Mouse (Mus musculus) splenic B cell, adult 2 months (primary cell): ENCODE data around the gene Fbrsl1.
"Not testable (repeated sequence)": the region's sequence is repeated elsewhere in the genome, so short reads cannot be mapped to it uniquely, and the experiment has no call there.

Experiments used
- DNase-seq: peaks from one replicate; pipeline ENCODE4 v3.0.0-alpha.2; 2011; ENCODE audit warnings: low read depth, low spot score
- H3K27me3 ChIP-seq: 2 replicates; pipeline ENCODE4 v1.6.1; 2012; ENCODE audit warnings: mild to moderate bottlenecking, low read length, moderate library complexity, mixed read lengths; ENCODE audit not compliant: control insufficient read depth, poor library complexity, insufficient read depth, severe bottlenecking
- H3K36me3 ChIP-seq: 2 replicates; pipeline ENCODE4 v1.6.1; 2012; ENCODE audit warnings: mild to moderate bottlenecking, low read length, moderate library complexity, mixed read lengths; ENCODE audit not compliant: control insufficient read depth, poor library complexity, insufficient read depth, severe bottlenecking

Gene Fbrsl1

DNA sequence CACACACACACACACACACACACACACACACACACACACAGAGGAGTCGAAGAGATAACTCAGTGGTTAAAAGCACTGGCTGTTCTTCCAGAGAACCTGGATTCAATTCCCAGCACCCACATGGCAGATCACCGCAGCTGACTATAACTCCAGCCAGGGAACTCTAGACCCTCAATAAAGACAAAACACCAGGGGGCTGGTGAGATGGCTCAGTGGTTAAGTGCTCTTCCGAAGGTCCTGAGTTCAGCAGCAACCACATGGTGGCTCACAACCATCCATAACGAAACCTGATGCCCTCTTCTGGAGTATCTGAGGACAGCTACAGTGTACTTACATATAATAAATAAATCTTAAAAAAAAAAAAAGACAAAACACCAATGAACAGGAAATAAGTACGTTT lies 12.1 kb downstream of the Fbrsl1 start:
- H3K27me3 ChIP-seq, H3K36me3 ChIP-seq, DNase-seq: not testable (repeated sequence)

DNA sequence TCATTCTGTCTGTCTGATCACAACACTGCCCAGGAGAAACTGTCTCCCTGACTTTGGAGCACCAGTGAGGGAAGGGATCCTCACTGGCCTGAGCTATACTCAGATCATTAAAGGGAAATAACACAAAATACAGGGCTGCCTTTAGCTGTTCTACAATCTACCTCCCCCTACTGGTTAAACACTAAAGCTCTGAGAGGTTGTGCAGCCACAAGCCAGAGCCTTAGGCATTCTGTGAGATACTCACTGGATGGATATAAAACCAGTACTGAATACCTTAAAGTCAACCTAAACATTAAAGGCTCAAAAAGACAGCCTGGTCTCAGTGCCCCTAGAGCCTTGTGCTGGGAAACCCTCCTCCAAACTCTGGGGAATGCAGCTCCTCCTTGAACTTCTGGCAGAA lies 13.5 kb downstream of the Fbrsl1 start:
- peak; percentile 43 for DNase-seq
- no peaks in the 10 kb centered on the region for H3K27me3 ChIP-seq
- no peaks in the 10 kb centered on the region; the same call in none of the 2 replicates for H3K36me3 ChIP-seq

DNA sequence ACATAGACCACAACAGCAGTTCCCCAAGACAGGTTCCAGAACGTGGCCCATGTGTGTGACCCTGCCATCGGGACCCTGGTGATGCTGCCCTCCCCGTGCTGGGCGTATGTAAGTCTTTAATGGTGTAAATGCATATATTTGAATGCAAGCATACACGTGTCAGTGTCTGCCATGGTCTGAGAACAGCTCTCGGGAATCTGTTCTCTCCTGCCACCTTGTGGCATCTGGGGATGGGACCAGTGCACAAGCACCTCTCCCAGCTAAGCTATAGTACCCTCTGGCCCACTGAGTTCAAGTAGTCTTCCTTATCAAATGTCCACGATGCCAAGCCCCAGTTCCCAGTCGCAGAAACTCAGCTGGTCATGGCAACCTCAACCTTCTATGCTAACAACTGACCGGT lies 19.3 kb downstream of the Fbrsl1 start:
- Histone ChIP-seq H3K36me3 (no peaks in the 10 kb centered on the region; the same call in none of the 2 replicates), H3K27me3 (no peaks in the 10 kb centered on the region)
- DNase-seq: peak; percentile 56

DNA sequence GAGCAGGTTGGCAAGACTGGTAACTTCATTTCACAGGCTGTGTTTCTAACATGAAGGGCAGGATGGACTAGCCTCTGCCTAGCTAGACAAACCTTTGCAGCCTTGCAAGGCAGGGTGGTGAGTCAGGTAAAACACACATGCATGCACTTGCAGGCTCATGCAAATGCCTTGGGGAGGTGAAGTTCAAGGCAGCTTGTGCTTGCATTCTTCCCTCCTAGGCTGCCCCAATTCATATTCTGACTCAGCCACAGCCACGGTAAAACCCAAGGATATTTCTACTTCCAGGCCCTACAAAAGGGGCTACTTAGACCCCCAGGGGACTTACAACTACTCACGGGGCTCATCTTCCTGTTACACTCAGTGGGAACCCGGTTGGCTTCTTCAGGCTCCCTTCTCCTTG lies 20.0 kb downstream of the Fbrsl1 start:
- H3K27me3 ChIP-seq: no peaks in the 10 kb centered on the region
- H3K36me3 ChIP-seq: no peaks in the 10 kb centered on the region; the same call in none of the 2 replicates
- DNase-seq: no peak

DNA sequence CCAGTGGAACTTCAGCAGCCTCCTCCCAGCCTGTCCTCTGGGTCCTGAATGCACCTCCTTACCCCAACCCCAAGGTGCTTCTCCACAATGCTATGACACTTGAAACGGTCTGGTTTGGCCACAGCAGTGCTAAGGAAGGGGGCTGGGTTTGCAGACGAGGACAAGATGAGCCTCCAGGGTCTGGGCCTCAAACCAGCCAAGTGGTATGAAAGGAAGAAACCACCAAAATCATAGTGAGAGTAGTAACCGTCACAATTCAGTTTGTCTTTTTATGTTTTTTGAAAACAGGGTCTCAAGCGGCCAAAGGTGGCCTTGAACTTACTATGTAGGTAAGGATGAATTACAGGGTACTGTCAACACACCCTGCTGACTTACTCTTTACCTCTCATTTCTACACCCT lies 23.1 kb downstream of the Fbrsl1 start:
- Histone ChIP-seq H3K36me3 (no peaks in the 10 kb centered on the region), H3K27me3 (no peaks in the 10 kb centered on the region)
- no peak for DNase-seq

DNA sequence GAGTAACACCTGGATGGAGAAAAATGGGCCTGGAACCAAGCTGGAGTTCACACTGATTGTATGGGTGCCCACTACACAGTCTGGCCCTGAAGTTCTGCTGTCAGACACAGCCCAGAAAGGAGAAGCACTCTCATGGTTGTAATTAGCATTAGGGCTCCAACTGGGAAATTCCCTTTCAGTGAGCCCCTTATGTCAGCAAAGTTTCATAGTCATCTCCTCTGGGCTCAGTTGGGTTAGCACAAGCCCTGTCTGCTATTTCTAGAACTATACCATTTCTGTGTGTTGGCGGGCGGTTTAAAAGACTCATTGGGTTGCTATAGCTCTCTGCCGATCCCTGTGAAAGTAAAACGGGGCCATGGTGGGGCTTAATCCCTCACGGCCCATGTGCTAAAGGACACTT lies 24.1 kb downstream of the Fbrsl1 start:
- peak; percentile 29 for DNase-seq
- no peaks in the 10 kb centered on the region for H3K27me3 ChIP-seq
- no peaks in the 10 kb centered on the region for H3K36me3 ChIP-seq

DNA sequence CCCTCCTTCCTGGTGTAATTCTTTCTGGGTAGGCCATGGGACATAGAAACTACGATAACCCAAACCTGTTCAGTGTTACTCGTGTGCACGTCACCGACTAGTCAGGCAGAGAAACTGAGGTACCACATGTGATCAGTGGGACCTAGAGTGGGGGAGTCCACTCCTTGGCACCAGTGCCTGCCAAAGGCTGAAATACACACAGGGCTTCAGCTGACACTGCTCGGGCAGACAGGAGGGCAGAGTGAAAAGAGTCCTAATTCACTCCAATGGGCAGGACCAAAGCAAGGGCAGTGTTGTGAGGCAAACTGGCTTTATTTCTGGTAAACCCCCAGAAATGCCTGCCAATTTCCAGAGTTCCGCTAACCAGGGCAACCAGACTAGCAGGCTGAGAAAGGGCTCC lies 26.9 kb downstream of the Fbrsl1 start:
- Histone ChIP-seq H3K36me3 (no peaks in the 10 kb centered on the region), H3K27me3 (no peaks in the 10 kb centered on the region)
- DNase-seq: no peak

DNA sequence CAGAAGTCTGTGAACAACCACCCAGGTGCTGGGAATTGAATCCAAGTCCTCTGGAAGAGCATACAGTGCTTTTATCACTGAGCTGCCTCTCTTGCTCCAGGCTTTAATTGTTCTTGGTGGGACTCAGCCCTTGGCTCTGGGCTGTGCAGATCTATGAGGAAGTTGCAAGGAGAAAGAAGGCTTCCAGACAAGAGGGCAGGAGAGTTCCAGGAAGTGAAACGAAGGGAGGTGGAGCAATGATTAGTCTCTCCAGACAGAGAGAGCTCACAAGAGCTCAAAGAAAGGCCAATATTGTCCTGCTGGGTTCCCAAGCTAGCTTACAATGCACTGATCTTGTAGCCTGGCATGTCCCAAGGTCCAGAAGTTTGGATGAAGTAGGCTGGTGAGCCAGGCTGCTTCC lies 27.4 kb downstream of the Fbrsl1 start:
- H3K36me3 ChIP-seq: no peaks in the 10 kb centered on the region
- no peaks in the 10 kb centered on the region for H3K27me3 ChIP-seq
- no peak for DNase-seq

DNA sequence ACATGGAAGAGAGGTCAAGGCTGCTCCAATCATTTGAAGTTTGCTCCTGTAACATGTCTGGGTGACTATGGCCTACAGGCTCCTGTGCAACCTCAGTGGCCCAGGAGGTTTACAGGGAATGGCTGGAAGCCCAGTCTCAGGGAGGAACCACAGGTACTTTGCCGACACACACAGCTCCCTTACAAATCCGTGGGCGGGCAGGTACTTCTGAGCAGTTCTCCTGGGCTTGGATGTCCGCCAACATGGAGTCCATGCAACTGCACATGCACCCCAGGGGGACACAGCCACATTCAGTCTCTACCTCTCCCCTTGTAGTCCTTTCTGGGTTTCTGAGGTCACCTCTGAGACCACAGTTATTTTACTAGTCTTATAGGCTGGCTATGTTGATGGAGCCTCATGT lies 28.1 kb downstream of the Fbrsl1 start:
- no peak for DNase-seq
- Histone ChIP-seq H3K27me3 (no peaks in the 10 kb centered on the region), H3K36me3 (no peaks in the 10 kb centered on the region)

DNA sequence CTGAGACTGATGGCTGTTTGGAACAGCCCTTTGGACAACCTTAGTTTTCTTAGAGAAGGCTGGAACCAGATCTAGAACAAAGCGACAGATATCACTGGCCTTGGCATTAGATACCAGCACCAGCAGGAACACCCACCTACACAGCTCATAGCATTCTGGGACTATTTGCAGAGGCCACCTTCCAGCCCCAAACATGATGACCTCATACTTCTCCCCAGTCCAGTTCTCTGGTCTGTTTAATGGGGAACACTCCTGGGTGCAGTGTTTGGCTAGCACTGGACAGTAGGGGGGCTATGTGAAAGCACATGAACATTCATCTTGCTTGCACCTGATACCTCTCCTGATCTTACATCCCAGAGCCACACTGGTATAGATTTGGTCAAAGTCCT lies 29.8 kb downstream of the Fbrsl1 start:
- Histone ChIP-seq H3K36me3 (0 out of 2 replicates have a peak, but pooled peaks cover 2% of the 10 kb centered on the region), H3K27me3 (no peaks in the 10 kb centered on the region)
- DNase-seq: no peak

DNA sequence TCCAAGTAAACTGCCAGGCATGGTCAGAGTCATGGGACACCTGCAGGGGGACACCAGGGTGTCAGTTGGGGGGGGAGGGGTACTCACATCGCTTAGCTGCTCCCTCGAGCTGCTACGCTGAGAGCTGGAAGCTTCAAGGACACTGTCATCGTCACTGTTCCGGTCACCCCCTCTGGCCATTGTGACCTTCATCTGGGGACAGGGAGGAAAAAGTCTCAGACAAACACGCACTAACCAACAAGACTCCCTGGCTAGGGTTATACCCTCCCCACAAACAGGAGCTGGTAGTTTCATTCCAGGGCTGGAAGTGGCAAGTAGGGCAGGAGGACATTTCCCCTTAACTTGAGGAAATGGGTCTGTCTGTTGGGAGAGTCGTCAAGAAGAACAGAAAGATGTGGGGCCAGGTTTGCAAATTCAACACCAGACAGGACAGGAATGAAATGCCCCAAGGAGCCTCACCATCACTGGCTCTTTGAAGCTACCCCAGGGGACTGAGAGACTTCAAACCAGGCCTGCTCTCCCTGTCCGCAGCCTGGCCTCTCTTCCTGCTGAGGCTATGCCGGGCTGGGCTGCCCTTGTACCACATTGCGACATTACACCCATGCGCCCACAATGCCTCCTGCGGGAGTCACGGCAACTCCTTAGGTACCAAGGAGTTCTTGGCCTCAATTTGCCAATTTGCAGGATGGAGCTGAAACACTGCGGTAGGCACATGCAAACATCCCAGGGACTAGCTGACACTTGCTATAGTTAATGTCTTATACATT lies 30.4 kb downstream of the Fbrsl1 start:
- H3K36me3 ChIP-seq: 0 out of 2 replicates have a peak, but pooled peaks cover 2% of the 10 kb centered on the region

DNA sequence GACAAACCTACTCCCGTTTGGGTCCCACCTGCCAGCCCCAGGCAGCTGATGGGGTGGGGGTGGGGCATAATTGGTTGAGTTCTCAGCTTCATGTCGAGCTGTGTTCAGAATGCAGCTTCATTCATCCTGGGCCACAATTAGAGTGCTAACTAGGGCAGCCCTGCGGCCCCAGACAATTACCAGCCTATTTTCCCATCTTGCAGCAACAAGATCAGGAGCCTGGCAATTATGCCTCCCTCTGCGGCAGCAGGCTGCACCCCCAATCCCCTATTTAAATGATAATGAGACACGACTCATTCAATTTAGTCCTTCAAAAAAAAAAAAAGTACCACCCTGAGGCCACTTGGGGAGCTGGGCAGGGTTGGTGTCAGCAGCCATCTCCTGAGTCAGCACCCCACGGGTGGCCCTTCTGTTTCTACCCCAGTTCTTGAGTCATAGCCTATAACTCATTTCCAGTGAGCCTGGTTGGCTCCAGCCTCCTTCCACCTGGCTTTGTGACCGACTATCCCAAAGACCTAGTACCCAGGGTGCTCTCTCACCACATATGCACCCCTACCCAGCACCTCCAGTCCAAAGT lies 31.4 kb downstream of the Fbrsl1 start:
- no peak for DNase-seq
- H3K27me3 ChIP-seq: no peaks in the 10 kb centered on the region
- H3K36me3 ChIP-seq: 0 out of 2 replicates have a peak, but pooled peaks cover 2% of the 10 kb centered on the region

More for the DNA sequence above, 30.4 kb downstream of the Fbrsl1 start:
- no peak for DNase-seq
- no peaks in the 10 kb centered on the region for H3K27me3 ChIP-seq

DNA sequence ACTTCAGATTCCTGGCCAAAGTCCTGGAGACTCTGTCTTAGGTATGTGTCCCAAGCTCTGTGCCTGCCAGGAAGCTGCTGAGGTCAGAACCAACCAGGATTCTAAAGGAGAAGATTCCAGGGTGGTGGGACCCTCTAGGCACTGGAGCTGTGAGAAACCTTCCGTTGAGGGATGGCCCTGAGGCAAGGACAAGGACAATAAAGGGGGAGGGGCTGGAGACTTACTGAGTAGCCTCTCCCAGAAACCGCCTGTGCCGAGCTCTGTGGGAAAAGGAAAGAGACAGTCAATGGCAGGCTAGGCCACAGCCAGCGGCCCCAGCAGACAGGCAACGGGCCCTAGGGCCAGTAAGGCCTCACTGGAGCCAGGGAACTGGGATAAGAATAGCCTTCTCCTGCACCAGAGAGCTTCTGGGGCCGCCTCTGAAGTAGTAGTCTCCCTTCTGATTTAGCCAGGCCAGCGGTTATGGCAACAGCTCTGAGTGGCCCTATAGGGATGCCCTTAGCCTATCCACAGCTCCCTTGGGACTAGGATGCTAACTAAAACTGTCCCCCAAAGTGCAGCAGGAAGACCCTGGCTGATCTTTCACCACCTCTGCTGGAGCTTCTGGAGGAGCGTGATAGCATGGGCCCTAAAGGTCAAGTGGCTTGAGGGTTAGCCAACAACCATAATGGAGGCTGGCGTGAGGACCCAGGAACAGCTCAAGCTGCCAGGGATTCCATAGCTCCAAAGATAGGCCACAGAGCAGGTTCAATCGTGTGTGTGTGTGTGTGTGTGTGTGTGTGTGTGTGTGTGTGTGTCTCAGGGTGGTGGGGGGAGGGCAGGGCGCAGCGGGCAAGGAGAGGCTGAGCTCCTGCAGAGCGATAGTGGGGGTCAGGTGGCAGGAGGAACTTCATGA lies 32.2 kb downstream of the Fbrsl1 start:
- H3K36me3 ChIP-seq: 0 out of 2 replicates have a peak, but pooled peaks cover 2% of the 10 kb centered on the region
- no peak for DNase-seq
- no peaks in the 10 kb centered on the region for H3K27me3 ChIP-seq

DNA sequence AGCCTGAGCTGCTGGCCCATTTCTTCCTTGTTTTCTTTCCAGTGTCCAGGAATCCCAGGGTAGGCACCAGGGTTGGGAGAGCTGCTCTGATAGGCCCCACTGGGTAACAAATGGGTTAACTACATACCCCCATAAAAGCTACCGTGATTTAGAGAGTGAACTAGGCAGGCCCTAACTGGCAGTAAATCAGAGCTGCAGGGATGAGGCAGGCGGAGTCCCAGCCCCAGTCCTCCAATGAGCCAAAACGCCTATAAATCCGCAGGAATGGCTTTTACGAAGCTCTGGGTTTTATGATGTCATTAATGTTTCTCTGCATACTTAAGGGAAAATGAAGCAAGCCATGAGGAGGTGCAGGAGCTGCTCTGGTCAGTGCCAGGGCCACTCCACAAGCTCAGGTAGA lies 33.3 kb downstream of the Fbrsl1 start:
- Histone ChIP-seq H3K36me3 (0 out of 2 replicates have a peak, but pooled peaks cover 2% of the 10 kb centered on the region), H3K27me3 (no peaks in the 10 kb centered on the region)
- no peak for DNase-seq

DNA sequence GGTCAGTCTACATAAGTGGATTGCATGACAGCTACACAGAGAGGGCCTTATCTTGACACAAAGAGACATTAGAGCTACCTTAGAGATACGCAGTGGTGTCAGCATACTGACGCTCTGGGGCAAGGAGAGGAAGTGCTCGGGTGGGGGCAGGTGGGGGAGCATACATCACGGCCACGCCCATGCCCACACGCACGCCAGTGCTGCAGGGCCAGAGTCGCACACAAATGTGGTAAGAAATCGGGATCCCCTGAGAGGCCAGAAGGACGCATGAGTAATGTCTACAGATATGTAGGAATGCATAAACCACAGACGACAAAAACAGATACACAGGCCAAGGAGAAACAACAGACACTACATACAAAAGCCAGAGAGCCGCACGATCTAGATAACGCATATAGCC lies 35.3 kb downstream of the Fbrsl1 start:
- no peaks in the 10 kb centered on the region for H3K27me3 ChIP-seq
- 0 out of 2 replicates have a peak, but pooled peaks cover 2% of the 10 kb centered on the region for H3K36me3 ChIP-seq
- DNase-seq: no peak
